Mouse (Mus musculus) monocyte, adult 5-6 weeks (primary cell): ENCODE results near the gene F7. TPM values are rescaled to one million over a fixed set of nuclear protein-coding genes. Genes with fewer than 3 reads are reported as not detected.
A peak's percentile ranks its signal among the peaks of the same experiment; 100 is the strongest.

Source experiments
- ATAC-seq: fragments of 153-309, 156-312 bp; replicated peaks from 2 replicates; pipeline ENCODE4 v1.8.0; 2017; ENCODE audit warnings: mild to moderate bottlenecking; ENCODE audit not compliant: low TSS enrichment, insufficient number of reproducible peaks, severe bottlenecking, poor library complexity, low FRiP score
- total RNA-seq: library from RNA; stranded (forward); fragments of 200-1000, 200-491, 200-594 nt; gene quantifications from 3 replicates; pipeline ENCODE4 v1.2.3, GENCODE M21; 2017

F7 gene
- total RNA-seq, 1 experiment from 2014 or later = not detected

DNA sequence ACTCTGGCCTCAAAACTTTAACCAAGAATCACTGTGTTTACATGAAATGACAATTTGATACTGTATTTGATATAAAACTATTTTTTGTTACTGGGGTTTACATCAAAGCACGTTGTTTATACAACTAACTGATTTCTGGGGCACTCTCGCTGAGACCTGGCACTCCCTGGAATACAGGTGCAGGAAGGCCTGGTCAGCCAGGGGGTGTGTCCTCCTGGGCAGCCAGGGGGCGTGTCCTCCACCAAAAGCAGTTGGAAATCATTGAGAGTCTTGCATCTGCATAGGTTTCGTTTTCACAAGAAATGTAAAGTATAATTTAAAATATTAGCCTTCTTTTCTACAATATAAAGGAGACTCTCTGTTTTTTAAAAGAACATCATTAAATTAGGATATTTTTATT, 6.3 kb upstream of the F7 start:
- ATAC-seq = no peak

DNA sequence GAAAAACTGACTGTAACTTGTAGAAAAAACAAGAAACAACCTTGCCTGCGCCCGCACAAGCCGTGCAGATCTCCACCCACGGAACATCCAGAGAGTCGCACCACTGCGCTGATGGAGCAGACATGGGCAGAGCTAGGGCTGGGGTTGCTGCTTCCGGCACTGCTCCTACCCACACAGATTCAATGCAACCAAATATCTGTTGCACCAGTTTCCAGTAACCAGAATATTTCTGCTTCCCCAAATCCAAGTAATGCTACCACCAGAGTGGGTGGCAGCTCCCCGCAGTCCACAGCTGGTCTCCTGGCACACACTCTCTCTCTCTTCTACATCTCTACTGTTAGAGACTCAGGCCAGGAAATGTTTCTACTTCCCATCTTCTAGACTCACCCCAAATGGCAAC, 4.0 kb upstream of the F7 start:
- ATAC-seq = 0 out of 2 replicates have a peak, but pooled peaks have one; percentile 34

DNA sequence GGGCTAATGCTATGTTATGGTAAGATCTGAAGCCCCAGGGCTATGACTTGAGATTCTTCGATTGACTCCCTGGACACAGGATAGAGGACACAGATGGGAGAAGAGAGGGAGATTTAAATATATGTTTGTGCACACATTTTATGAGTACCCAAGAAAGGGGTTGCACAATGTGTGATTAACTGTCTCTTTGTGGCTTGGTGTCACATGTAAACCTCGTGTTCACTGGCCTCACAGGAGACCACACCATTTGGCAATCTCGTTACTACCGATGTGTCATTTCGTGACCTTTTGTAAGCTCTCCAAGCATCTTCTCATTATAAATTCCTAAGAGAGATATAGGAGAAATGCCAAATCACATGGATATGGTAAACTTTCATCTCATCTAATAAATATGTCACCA, 1.8 kb downstream of the F7 start:
- ATAC-seq = peak; percentile 67

DNA sequence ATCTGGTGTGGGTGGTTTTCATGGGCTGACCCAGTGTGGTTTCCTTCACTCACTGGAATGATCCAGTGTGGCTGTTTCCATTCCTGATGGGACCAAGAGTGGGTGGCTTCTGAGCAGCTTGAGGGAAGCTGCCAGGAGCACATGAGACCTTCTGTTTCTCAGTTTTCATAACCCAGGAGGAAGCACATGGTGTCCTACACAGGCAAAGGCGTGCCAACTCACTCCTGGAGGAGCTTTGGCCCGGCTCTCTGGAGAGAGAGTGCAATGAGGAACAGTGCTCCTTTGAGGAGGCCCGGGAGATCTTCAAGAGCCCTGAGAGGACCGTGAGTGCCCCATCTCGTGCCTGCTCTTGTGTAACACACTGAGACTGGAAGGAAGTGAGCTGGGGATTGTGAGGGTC, 2.6 kb downstream of the F7 start:
- peak; percentile 66 for ATAC-seq

DNA sequence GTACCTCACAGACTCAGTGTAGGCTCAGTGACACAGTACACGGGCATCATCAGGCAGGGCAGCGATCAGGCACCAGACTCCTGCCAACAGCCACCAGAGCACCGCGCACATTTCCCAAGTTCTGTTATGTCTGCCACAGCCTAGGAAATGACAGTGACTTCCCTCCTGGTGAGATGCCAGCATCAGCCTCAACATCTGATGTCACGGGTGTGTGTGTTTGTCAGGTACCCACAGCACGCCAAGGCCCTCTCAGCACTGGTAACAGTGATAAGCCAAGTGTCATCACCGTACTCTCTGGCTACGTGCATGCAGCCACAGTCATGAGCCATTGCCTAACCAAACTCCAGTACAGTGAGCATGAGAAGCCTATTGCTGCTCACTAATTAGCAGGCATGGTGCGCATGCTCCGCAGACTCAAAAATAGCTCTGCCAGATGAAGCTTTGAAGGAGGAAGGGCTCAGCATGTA, 10.5 kb downstream of the F7 start:
- peak; percentile 61 for ATAC-seq

DNA sequence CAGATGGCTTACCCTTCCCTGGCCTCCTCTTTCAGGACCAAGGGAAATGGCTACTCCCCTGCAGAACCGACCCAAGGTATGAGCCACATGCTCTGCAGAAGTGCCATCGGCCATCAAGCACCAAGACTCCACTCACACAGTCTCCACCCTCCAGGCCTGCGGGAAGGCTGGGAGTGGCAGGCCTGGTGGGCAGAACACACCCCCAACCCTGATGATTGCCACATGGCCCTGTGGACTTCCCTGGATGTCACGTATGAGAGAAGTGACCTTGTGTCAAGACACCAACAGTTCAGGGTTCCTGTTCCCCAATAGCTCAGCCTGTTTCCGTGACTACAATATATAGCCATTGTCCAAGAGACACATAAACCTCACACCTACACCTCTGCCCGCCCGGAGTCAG, 11.2 kb downstream of the F7 start, which contains the start of gene F10:
TSS of gene F10 (plus strand) at position 294 of the 400 bp plus-strand sequence.
- peak; percentile 72 for ATAC-seq

DNA sequence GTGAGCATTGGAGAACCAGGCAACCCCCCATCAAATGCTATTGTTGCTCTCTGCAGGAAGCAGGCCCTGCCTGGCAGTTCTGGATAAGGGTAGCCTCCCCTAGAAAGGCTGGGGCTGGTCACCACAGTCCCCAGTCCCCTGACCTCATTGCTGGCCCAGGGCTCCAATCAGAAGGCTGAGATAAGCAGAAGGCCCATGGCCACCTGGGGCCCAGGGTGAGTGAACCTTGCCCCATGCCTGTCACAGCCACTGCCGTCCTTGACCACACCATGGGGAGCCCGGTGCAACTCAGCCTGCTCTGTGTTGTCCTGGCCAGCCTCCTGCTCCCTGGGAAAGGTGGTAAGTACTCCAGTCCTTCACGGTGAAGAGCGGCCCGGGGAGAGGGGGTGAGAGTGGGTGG, 11.7 kb downstream of the F7 start:
- ATAC-seq = no peak

DNA sequence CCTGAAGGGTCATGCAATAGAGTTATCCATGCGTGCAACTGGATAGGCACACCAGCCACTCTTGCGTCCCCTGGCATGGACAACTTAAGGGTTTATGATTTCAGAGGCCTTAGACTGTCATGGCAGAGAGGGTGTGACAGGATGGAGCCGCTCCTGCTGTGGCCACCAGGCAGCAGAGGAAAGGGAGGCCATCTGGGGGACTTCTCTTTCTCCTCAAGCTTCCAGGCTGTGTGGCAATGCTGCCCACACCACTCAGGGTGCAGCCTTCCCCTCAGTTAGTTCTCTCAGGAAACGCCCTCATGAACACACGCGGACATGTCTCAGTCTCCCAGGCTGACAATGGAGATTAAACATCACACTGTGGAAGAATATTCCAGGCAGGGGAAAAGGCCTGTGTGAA, 13.2 kb downstream of the F7 start:
- ATAC-seq = peak; percentile 66

DNA sequence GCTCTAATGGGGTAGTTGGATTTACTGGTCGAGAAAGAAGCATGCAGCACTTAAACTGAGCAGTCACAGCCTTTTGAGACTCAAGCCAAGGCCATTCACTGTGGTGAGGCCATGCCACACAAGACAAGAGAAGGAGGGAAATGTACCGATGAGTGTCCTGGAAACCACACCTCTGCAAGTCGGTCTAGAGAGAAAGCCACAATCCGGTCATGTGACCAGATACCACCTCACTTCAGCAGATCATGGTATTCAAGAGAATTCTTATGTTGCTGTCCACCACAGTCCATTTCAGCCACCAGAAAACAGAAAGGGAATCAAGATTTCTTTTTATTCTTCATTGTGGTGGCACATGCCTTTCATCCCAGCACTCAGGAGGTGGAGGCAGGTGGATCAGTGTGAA, 15.6 kb downstream of the F7 start:
- ATAC-seq = no peak

DNA sequence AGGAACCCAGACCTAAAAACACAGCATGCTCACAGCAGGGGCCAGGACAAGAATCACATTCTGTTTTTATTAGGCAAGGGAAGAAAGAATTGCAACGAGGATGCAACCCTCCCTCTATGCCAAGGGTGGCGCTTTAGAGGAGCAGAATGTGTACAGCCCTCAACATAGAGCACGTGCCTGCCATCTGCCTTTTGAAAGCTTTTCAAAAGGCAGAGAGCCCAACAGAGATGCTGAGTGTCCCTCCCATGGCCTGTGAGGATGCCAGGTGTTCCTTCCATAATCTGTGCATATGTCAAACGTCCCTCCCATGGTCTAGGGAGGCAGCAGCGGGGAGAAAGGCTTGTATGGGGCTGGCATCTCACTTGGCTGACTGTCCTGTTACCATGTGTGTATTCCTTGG, 21.8 kb downstream of the F7 start:
- no peak for ATAC-seq

DNA sequence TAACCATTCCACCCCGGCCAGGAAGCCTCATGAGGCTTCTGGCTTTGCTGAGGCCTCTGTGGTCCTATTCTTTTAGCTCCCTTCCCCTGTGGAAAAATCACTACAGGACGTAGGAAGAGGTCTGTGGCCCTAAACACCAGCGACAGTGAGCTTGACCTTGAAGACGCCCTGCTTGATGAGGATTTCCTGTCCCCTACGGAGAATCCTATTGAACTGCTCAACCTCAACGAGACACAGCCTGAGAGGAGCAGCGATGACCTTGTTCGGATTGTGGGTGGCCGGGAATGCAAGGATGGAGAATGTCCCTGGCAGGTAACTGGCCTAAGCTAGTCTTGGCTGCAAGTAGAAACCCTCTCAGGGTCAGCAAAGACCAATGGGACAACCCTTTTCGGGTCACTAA, 24.7 kb downstream of the F7 start:
- ATAC-seq = no peak

DNA sequence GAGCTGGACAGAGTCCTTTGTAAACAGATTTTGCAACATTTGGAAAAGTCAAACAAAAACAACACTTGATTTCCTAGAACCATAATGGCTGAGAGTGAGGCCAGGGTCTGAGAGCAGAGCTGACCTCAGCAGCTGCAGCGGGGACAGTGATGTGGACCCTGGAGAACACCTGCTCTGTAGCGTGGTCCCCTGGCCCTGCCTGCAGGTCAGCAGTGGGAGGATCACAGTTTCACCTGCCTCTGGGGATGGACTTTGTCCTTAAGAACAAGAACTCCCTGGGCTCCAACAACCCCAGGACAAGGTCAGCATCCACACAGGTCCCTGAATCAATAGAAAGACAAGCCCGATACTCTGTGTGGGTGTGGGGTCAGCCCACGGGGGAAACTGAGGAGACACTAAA, 31.5 kb downstream of the F7 start:
- ATAC-seq = no peak

DNA sequence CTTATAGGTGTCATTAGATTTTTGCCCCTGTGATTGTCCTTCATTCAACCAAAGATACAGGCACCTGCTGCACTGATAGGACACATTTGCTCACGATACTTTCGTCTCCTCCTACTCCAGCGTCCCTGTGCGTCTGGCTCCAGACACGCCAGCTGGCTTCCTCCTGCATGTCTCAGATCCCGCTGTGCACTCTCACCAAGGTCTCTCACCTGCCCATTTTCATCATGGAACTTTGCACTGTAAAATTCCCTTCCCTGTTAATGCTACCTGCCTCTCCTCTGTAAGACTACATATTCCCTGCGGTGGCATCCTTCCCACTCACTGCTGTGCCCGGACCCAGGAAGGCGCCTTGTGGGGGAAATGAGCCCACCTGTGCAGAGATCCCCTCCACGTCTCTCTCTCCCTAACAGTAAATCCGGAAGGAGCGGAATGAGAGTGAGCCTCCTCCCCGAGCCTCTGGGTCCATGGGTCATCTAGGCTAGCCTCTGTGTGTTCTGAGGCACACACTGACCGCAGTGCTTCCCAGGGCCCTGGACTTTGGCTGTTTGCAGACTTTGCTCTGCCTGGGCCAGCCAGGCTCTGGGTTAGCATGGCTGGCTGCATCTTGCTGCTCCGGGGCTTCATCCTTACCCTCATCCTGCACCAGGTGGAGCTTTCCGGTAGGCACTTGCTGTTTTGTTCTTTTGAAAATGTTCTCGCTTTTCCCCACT, 34.8 kb downstream of the F7 start, which contains the start of gene Proz:
TSS of gene Proz (plus strand) at position 474 of the 710 bp plus-strand sequence.
- no peak for ATAC-seq

DNA sequence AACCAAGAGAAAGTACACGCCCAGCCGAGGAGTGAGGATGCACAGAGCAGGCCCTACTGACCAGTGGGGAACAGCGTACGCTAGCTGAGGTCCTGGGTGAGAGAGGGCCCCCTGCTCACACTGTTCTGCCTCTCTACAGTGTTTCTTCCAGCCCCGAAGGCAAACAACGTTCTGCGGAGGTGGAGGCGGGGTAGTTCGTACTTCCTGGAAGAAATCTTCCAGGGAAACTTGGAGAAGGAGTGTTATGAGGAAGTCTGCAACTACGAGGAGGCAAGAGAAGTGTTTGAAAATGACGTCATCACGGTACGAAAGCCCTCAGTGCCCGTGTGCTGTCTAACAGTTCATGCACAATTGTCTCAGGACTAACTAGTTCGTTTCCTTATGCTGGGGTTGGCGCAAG, 37.3 kb downstream of the F7 start:
- ATAC-seq = no peak

DNA sequence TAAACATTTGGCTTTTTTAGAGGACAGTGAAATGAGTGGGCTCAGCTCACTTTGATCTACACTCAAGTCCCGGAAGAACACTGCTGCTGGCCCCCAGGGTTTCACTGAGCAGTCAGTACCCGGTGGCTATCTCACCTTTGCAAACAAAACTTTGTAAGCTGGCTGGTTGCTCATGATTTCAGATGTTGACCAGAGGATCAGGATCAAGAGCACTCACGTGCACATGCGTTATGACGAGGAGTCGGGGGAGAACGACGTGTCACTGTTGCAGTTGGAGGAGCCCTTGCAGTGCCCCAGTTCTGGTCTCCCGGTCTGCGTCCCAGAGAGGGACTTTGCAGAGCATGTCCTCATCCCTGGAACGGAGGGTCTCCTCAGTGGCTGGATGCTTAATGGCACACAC, 47.4 kb downstream of the F7 start:
- no peak for ATAC-seq

DNA sequence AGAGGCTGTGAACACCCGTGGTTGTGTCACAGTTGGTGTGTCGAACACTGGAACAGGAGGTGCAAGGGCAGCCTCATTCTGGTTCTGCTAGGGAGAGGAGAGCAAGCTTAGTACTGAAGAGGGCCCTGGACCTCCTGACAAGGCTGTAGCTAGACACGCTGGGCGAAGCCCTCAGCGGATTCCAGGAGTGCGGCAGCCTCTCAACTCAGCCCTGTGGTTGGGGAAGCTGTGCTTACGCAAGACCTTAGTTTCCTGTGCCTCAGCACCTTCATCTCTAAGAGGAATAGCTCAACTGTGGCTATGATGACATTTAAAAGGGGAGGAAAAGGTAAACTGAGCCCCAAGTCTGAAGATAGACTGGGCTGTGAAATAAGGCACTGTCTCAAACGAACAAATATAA, 49.2 kb downstream of the F7 start:
- no peak for ATAC-seq

DNA sequence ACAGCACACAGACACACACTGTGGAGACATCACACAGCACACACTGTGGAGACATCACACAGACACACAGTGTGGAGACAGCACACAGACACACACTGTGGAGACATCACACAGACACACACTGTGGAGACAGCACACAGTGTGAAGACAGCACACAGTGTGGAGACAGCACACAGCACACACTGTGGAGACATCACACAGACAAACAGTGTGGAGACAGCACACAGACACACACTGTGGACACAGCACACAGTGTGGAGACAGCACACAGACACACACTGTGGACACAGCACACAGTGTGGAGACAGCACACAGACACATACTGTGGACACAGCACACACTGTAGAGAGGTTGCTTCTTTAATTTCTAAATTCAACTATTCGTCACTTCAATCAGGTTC, 49.7 kb downstream of the F7 start:
- ATAC-seq = peak; percentile 18; the same call in 1 of the 2 replicates

DNA sequence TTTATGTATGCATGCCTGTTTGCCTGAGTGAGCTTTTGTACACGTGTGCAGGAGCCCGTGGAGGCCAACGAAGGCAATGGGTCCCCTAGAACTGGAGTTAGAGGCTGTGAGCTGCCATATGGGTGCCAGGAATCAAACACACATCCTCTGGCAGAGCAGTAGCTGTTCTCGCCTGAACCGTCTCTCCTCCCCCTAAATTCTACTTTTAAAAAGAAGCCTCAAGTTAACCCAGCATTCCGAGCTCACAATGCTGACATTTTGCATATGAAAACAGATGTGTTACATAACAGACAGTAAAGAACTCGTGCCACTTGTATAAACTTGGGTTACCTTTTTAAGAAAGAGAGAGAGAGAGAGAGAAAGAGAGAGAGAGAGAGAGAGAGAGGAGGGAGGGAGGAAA, 51.7 kb downstream of the F7 start:
- no peak for ATAC-seq
